Mouse (Mus musculus) urinary bladder, postnatal 0 days (tissue): ENCODE results near the gene Usp31. TPM values are rescaled to one million over a fixed set of nuclear protein-coding genes. Genes with fewer than 3 reads are reported as not detected.

Experiments
- polyA plus RNA-seq: library from polyadenylated mRNA; unstranded; fragments of >200 nt; fragmentation: Nextera tagmentation; extraction: Ambion mirVana; gene quantifications from 2 replicates; pipeline ENCODE4 v1.2.1, GENCODE M21; 2015

The Usp31 gene
- polyA plus RNA-seq = 0.97 and 1.4 TPM in 2 replicates

DNA sequence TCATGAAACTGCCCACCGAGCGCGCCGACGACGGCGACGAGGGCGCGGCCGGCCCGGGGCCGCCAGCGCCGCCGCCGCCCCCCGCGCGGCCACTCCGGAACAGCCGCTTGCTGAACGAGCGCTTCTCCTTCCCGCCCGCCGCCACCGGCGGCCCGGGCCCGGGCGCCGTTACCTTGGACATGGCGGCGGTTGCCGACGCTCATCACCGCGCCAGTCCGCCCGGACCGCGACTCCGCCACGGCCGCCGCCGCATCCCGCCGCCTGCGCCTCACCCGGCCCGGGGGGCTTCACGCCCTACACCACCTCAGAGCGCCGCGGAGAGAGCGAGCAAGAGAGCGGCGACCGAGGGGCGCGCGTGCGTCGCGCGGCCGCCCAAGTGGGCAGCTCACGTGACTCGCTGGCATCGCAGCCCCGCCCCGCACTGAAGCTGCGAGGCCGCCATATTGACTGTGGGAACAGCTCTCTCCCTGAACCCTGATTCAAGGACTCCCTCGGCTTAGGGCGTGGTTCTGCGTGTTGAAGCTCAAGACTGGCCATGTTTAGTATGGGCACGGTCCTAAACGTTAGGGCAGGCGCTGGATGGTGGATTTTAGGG is at the start of gene Usp31:
Gene Usp31 (minus strand): TSS at position 181 of the 595 bp plus-strand sequence.

DNA sequence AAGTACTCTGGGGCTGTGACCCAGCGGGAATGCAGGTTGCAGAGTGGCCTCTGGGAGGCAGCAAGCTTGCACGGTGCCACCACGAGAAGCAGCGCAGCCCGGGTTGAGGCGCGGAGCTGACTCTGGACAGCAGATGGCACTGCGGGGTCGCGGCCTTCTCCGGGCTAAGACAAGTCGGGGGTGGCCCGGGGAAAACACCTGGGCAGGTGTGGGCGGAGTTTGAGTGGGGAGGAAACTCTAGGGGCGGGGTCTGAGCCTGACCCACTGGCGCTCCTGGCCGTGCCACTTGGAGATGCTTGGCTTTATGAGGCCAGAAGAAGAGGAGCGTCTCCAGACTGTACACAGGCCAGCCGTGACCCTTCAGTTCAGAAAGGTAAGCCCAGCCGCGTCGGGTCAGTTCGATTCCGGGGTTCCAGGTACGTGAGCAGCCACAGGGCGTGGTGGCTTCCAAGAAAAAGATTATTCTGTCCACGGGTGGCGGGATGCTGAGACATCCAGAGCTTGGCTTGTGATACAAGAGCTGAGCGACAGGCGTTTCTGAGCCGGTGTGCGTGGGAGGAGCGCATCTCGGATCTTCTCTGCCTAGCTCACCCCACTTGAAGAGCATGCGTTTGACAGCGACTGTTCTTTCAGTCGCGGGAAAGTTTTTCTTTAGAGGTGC is 27.2 kb upstream of the Usp31 start, which contains the start of gene Scnn1g:
Gene Scnn1g (plus strand): TSS at position 309 of the 661 bp plus-strand sequence.

Other genes with a start within 250 kb of the Usp31 start
- gene Scnn1g, start 27.2 kb upstream of the Usp31 start, polyA plus RNA-seq = 9.3 and 11.9 TPM in 2 replicates
- gene Scnn1b, start 157.8 kb upstream of the Usp31 start, polyA plus RNA-seq = 2.4 and 2.6 TPM in 2 replicates